Mouse (Mus musculus) 3134 (cell line): ENCODE measurements around the gene Tgfbr2.

Experiments
- DNase-seq: peaks from one replicate; pipeline ENCODE4 v3.0.0-alpha.2; 2011; ENCODE audit warnings: low spot score; ENCODE audit not compliant: insufficient read length; ENCODE audit errors: extremely low read depth

Tgfbr2 gene

GRCm38 (mm10) chr9:116197491-116198170 lies 22.5 kb upstream of the Tgfbr2 start:
- no peak for DNase-seq

- no peak for DNase-seq
Observed at GRCm38 (mm10) chr9:116193889-116194450, 18.8 kb upstream of the Tgfbr2 start.

GRCm38 (mm10) chr9:116193535-116193881 lies 18.3 kb upstream of the Tgfbr2 start:
- DNase-seq, result no peak

GRCm38 (mm10) chr9:116192826-116193534 lies 17.8 kb upstream of the Tgfbr2 start:
- no peak for DNase-seq

- DNase-seq, result no peak
Observed at GRCm38 (mm10) chr9:116192253-116192652, 17.1 kb upstream of the Tgfbr2 start.

GRCm38 (mm10) chr9:116189831-116190230 lies 14.7 kb upstream of the Tgfbr2 start:
- no peak for DNase-seq

- DNase-seq, result no peak
Observed at GRCm38 (mm10) chr9:116188952-116189666, 13.9 kb upstream of the Tgfbr2 start.

- no peak for DNase-seq
Observed at GRCm38 (mm10) chr9:116187181-116187731, 12.1 kb upstream of the Tgfbr2 start.

GRCm38 (mm10) chr9:116184903-116185302 lies 9.7 kb upstream of the Tgfbr2 start:
- DNase-seq, result peak; percentile 28

- DNase-seq, result no peak
Observed at GRCm38 (mm10) chr9:116183035-116183434, 7.9 kb upstream of the Tgfbr2 start.

- DNase-seq, result no peak
Observed at GRCm38 (mm10) chr9:116181608-116182007, 6.4 kb upstream of the Tgfbr2 start.

GRCm38 (mm10) chr9:116178151-116178550 lies 3.0 kb upstream of the Tgfbr2 start:
- no peak for DNase-seq

GRCm38 (mm10) chr9:116177108-116177507 lies 1.9 kb upstream of the Tgfbr2 start:
- no peak for DNase-seq

GRCm38 (mm10) chr9:116175488-116176115 lies 442 bp upstream of the Tgfbr2 start:
- peak; percentile 56 for DNase-seq

GRCm38 (mm10) chr9:116173473-116174170 lies 1.5 kb downstream of the Tgfbr2 start:
- DNase-seq, result peak; percentile 40

GRCm38 (mm10) chr9:116173059-116173458 lies 2.1 kb downstream of the Tgfbr2 start:
- no peak for DNase-seq

GRCm38 (mm10) chr9:116169067-116169466 lies 6.1 kb downstream of the Tgfbr2 start:
- no peak for DNase-seq

- no peak for DNase-seq
Observed at GRCm38 (mm10) chr9:116167304-116167880, 7.8 kb downstream of the Tgfbr2 start.

GRCm38 (mm10) chr9:116166363-116166762 lies 8.8 kb downstream of the Tgfbr2 start:
- no peak for DNase-seq

- DNase-seq, result no peak
Observed at GRCm38 (mm10) chr9:116163883-116164282, 11.3 kb downstream of the Tgfbr2 start.
